ENCODE assay signal across 16 mouse cellular contexts in genomic region chr4:130811385-130811784, GRCm38 (mm10). TPM values are rescaled to one million over a fixed set of nuclear protein-coding genes. Genes with fewer than 3 reads are reported as not detected.
DNase-seq lines count a peak whose midpoint lies in the region; ATAC-seq and TF ChIP-seq lines count a peak whose summit lies in the region.
"Had no signal": no experiment of that assay in that cellular context is flagged by ENCODE, and none has a peak within 500 bp of the region (broad histone marks: within the 10 kb centered on the region; RNA-seq: fewer than 3 reads in every experiment).

No protein-coding gene starts in this region.

- peaks cover 67% of the 10 kb centered on the region for H3K4me1 ChIP-seq in hindbrain, embryonic 12.5 days
- peaks cover 50% of the 10 kb centered on the region for H3K4me1 ChIP-seq in midbrain, postnatal 0 days (ENCODE audit: insufficient read depth, low read length)

- DNase-seq in cerebellum, postnatal 10 days, result peak; percentile 36 to 40
- no peak for DNase-seq in cerebellum, postnatal 4 days (ENCODE audit: low spot score in 2 of 2)
- DNase-seq in left cerebral cortex, adult 2 months (ENCODE audit: extremely low spot score in 1 of 2, low spot score in 2 of 2), result peak in 1 of 2 experiments; percentile 43
- DNase-seq in left cerebral cortex, adult 9 months (ENCODE audit: low spot score in 2 of 2), result no peak
- DNase-seq in midbrain, postnatal 0 days (ENCODE audit: low spot score), result no peak
- no peak for DNase-seq in gastrocnemius, adult 8-10 months (ENCODE audit: low spot score in 2 of 2)
- DNase-seq: adrenal gland, postnatal 36 days; cerebellum, postnatal 14 days; gastrocnemius, adult 2 months; lung, adult 18-20 months; lung, postnatal 4 days had no signal

- no peak overlapping the region for H3K4me3 ChIP-seq in left cerebral cortex, adult 2 months
- H3K4me3 ChIP-seq in hindbrain, embryonic 12.5 days, result no peak overlapping the region
- no peak overlapping the region for H3K4me3 ChIP-seq in midbrain, postnatal 0 days (ENCODE audit: low read depth, low read length)
- H3K4me3 ChIP-seq: embryonic facial prominence, embryonic 10.5 days; gastrocnemius, adult 2 months; kidney, embryonic 15.5 days had no signal

- no peaks in the 10 kb centered on the region for H3K9me3 ChIP-seq in hindbrain, embryonic 12.5 days (replicated peaks)
- H3K9me3 ChIP-seq in midbrain, postnatal 0 days (ENCODE audit: low read length), result no peaks in the 10 kb centered on the region
- H3K9me3 ChIP-seq: embryonic facial prominence, embryonic 10.5 days; kidney, embryonic 15.5 days had no signal

- no peaks in the 10 kb centered on the region for H3K27me3 ChIP-seq in hindbrain, embryonic 12.5 days
- H3K27me3 ChIP-seq in midbrain, postnatal 0 days (ENCODE audit: insufficient read depth, low read length), result no peaks in the 10 kb centered on the region
- H3K27me3 ChIP-seq: kidney, embryonic 15.5 days had no signal

- H3K4me2 ChIP-seq in hindbrain, embryonic 12.5 days (replicated peaks), result no peak overlapping the region
- peak overlapping the region; percentile 1; the same call in 1 of the 2 replicates for H3K4me2 ChIP-seq in midbrain, postnatal 0 days (ENCODE audit: low read depth, low read length, poor library complexity, severe bottlenecking)
- H3K4me2 ChIP-seq: kidney, embryonic 15.5 days had no signal

- intact Hi-C loops in left cerebral cortex, adult 2 months (cut with DNase I), result no loop called here

- 48% methylated on average over 7 of the region's 7 CpGs for WGBS in hindbrain, embryonic 12.5 days
- WGBS in midbrain, postnatal 0 days, result 36% methylated on average over 7 of the region's 7 CpGs

- peak overlapping the region; percentile 36; the same call in 1 of the 2 replicates for H3K27ac ChIP-seq in left cerebral cortex, adult 2 months
- 0 out of 2 replicates have a peak overlapping the region, but pooled peaks have one; percentile 7 for H3K27ac ChIP-seq in hindbrain, embryonic 12.5 days
- peak overlapping the region; percentile 49 for H3K27ac ChIP-seq in midbrain, postnatal 0 days (ENCODE audit: low read depth, low read length)
- H3K27ac ChIP-seq: gastrocnemius, adult 2 months; kidney, embryonic 15.5 days had no signal

- no peak for ATAC-seq in hindbrain, embryonic 12.5 days (ENCODE audit: low FRiP score)
- ATAC-seq in midbrain, postnatal 0 days (ENCODE audit: low FRiP score), result no peak
- ATAC-seq in activated CD4-positive, CD25-positive, alpha-beta regulatory T cell, adult 4 months, result no peak
- ATAC-seq: inflammation-experienced regulatory T-cells, adult 6 months had no signal

- H3K36me3 ChIP-seq in hindbrain, embryonic 12.5 days, result no peaks in the 10 kb centered on the region
- H3K36me3 ChIP-seq in midbrain, postnatal 0 days (ENCODE audit: insufficient read depth, low read length), result no peaks in the 10 kb centered on the region
- H3K36me3 ChIP-seq: embryonic facial prominence, embryonic 10.5 days; kidney, embryonic 15.5 days had no signal

- TF ChIP-seq CTCF in left cerebral cortex, adult 2 months (IDR thresholded peaks at IDR 0.05), result no peak
- TF ChIP-seq CTCF in midbrain, postnatal 0 days (IDR thresholded peaks at IDR 0.05), result no peak

- no peak overlapping the region; the same call in 1 of the 2 replicates for H3K9ac ChIP-seq in hindbrain, embryonic 12.5 days
- H3K9ac ChIP-seq in midbrain, postnatal 0 days (replicated peaks; ENCODE audit: low read length, poor library complexity, severe bottlenecking), result peak overlapping the region; percentile 33; the same call in 1 of the 2 replicates
- H3K9ac ChIP-seq: kidney, embryonic 15.5 days had no signal

RNA-seq across cellular contexts. Expression of gene Sdc3, which starts 19.0 kb away (rescaled TPM):
- total RNA-seq in left cerebral cortex, adult 2 months (2021), result 100 to 1,000 TPM; 136 to 167 TPM
- polyA plus RNA-seq in hindbrain, embryonic 12.5 days (2016; fragmentation: Nextera tagmentation; extraction: Ambion mirVana), result 60.5 and 66.7 TPM in 2 replicates
- total RNA-seq in midbrain, postnatal 0 days (2014; rRNA removed), result 645 and 733 TPM in 2 replicates
- polyA plus RNA-seq in midbrain, postnatal 0 days (2015; fragmentation: Nextera tagmentation; extraction: Ambion mirVana), result 241 and 242 TPM in 2 replicates
- polyA plus RNA-seq in activated CD4-positive, CD25-positive, alpha-beta regulatory T cell, adult 4 months (2017; shearing (Covaris generic)), result 1 to 10 TPM; 1.0 to 1.5 TPM
- 10 to 100 TPM in 1 of 4 experiments, 1 to 10 TPM in 3; 5.6 to 10.9 (median 6.7) TPM for total RNA-seq in gastrocnemius, adult 8-10 months (2022)

Comparison
In these comparisons a context has a peak if more than half of its experiments do, and no peak if none do; other contexts are left out.
1. DNase-seq: peak in cerebellum, postnatal 10 days (2 of 2); none in cerebellum, postnatal 4 days (0 of 2), left cerebral cortex, adult 9 months (0 of 2), midbrain, postnatal 0 days (single experiment) and gastrocnemius, adult 8-10 months (0 of 2).
2. RNA of gene Sdc3, which starts 19.0 kb away (total RNA-seq): 645 to 733 TPM in midbrain, postnatal 0 days and 136 to 167 TPM in left cerebral cortex, adult 2 months; 5.6 to 10.9 TPM in gastrocnemius, adult 8-10 months; every median in the first group is over 10 times any median in the second.
3. Peak in every context shown above with its lines, with median percentiles within 50 percentile points of each other: H3K27ac ChIP-seq.